Mouse (Mus musculus) forebrain, embryonic 12.5 days (tissue): Measurements from ENCODE around the gene Farp2. TPM values are rescaled to one million over a fixed set of nuclear protein-coding genes. Genes with fewer than 3 reads are reported as not detected.
A peak's percentile ranks its signal among the peaks of the same experiment; 100 is the strongest.
"Not testable (repeated sequence)": the region's sequence is repeated elsewhere in the genome, so short reads cannot be mapped to it uniquely, and the experiment has no call there.

ENCODE experiments used
- ATAC-seq: fragments of 200-750 bp; cut with Nextera tagmentation; 2 replicates; pipeline ENCODE4 v1.8.0; 2017; ENCODE audit warnings: moderate TSS enrichment; ENCODE audit not compliant: low FRiP score
- H3K27ac ChIP-seq: fragments of 300-500 bp; sonication (generic); 2 replicates; pipeline ENCODE4 v1.5.1; 2016; ENCODE audit warnings: mild to moderate bottlenecking
- H3K27me3 ChIP-seq: fragments of 300-500 bp; sonication (generic); 2 replicates; pipeline ENCODE4 v1.6.1; 2016; ENCODE audit warnings: mild to moderate bottlenecking
- H3K36me3 ChIP-seq: fragments of 300-500 bp; sonication (generic); replicated peaks from 2 replicates; pipeline ENCODE4 v1.6.1; 2016; ENCODE audit warnings: mild to moderate bottlenecking
- H3K4me1 ChIP-seq: fragments of 300-500 bp; sonication (generic); 2 replicates; pipeline ENCODE4 v1.6.1; 2016
- H3K4me2 ChIP-seq: fragments of 300-500 bp; sonication (generic); 2 replicates; pipeline ENCODE4 v1.6.1; 2016; ENCODE audit warnings: mild to moderate bottlenecking, moderate library complexity
- H3K4me3 ChIP-seq: fragments of 300-500 bp; sonication (generic); replicated peaks from 2 replicates; pipeline ENCODE4 v1.5.1; 2016; ENCODE audit warnings: mild to moderate bottlenecking
- H3K9ac ChIP-seq: fragments of 300-500 bp; sonication (generic); 2 replicates; pipeline ENCODE4 v1.6.1; 2016; ENCODE audit warnings: mild to moderate bottlenecking
- H3K9me3 ChIP-seq: fragments of 300-500 bp; sonication (generic); 2 replicates; pipeline ENCODE4 v1.6.1; 2016
- WGBS: fragments of 180-500 bp; shearing (Covaris S2); methylation state at CpG from one replicate; pipeline ENCODE4 v1.1.7; 2016; 5-methylcytosine and 5-hydroxymethylcytosine counted together
- polyA plus RNA-seq: library from polyadenylated mRNA; unstranded; fragments of >200 nt; fragmentation: Nextera tagmentation; extraction: Ambion mirVana; gene quantifications from 2 replicates; pipeline ENCODE4 v1.2.1, GENCODE M21; 2016

The Farp2 gene
- polyA plus RNA-seq, 1 experiment from 2014 or later, result 4.6 TPM

DNA sequence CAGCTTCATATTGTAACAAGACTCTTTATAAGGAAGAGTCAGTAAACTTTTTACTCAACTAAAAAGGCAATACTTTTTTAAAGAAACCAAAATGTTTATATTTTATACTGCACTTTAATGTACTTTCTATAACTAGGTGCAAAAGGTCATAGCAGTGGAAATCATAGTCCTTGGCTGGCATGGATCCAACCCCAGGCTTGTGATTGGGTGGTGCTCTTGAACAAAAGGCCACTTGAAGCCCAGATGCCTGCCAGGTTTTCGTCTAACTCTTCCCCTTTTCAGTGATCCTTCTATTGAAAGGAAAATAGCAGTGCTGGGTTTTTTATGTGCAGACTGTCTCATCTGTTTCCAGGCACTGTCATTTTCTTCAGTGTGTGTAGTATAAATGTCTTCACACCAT is 3.3 kb upstream of the Farp2 start:
- H3K36me3 ChIP-seq, result peaks cover 24% of the 10 kb centered on the region
- H3K4me2 ChIP-seq, H3K4me3 ChIP-seq, H3K27ac ChIP-seq, ATAC-seq, H3K9ac ChIP-seq, H3K9me3 ChIP-seq, H3K27me3 ChIP-seq: not testable (repeated sequence)
- peaks cover 17% of the 10 kb centered on the region for H3K4me1 ChIP-seq
- 43% methylated on average over 1 of the region's 1 CpGs for WGBS

DNA sequence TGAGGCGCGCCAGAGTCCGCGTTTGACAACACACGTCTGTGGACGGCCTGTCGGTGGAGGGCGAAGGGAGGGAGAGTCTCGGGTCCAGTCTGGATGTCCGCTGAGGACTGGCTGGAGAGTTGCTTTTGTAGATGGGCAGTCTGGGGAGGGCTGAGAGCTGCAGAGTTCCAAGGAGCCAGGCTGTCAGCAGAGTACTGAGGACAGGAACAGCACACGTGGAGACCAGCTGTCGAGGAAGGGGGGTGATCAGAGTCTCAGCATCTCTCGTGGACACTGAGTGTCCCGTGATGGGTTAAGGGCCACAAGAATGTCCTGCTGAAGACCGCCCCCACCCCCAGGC is 442 bp downstream of the Farp2 start:
- Histone ChIP-seq H3K36me3 (peaks cover 8% of the 10 kb centered on the region), H3K9me3 (no peaks in the 10 kb centered on the region), H3K27ac (0 out of 2 replicates have a peak overlapping the region, but pooled peaks have one; percentile 56), H3K4me2 (peak overlapping the region; percentile 91), H3K4me3 (peak overlapping the region; percentile 75), H3K9ac (peak overlapping the region; percentile 77), H3K27me3 (no peaks in the 10 kb centered on the region), H3K4me1 (peaks cover 17% of the 10 kb centered on the region)
- peak; percentile 66 for ATAC-seq
- WGBS, result 1% methylated on average over 15 of the region's 15 CpGs

DNA sequence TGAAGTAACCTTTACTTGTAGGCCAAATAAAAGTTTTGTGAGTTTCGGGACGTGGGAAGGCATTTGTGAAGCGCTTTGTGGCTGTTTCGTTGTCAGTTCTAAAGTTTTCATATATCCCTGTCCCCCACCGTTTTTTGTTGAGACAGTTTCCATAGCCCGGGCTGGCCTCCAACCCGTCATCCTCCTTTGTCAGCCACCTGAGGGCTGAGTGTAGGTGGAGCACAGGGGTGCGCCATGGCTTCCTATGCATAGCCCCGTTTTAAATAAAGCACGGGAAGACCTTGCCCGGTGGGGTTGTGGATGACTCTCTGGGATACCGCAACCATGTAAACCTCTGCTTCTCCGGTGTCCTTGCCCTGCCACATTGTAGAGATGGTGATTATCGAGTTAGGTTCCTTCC is 1.3 kb downstream of the Farp2 start:
- no peak for ATAC-seq
- H3K27me3 ChIP-seq, result no peaks in the 10 kb centered on the region
- H3K36me3 ChIP-seq, result peaks cover 4% of the 10 kb centered on the region
- no peaks in the 10 kb centered on the region for H3K9me3 ChIP-seq
- 82% methylated on average over 14 of the region's 14 CpGs for WGBS
- no peak overlapping the region for H3K9ac ChIP-seq
- H3K27ac ChIP-seq, result no peak overlapping the region
- H3K4me1 ChIP-seq, result peaks cover 17% of the 10 kb centered on the region
- no peak overlapping the region for H3K4me3 ChIP-seq
- no peak overlapping the region for H3K4me2 ChIP-seq

DNA sequence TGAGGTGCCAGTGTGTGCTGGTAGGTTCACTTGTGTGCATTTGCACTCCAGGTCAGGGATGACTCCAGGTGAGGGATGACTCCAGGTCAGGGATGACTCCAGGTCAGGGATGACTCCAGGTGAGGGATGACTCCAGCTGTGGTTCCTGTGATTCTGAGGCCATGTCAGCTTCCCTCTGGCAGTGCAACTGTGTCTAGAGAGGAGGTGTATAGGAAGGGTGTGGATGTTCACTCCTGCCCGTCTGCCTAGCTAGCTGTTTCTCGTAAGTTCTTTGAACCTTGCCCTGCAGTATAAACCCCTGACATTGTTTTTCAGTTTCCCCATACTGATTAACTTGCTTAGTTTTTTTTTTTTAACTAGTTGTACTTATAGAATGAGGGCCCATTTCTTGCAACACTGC is 9.6 kb downstream of the Farp2 start:
- Histone ChIP-seq H3K4me1 (no peaks in the 10 kb centered on the region), H3K4me3 (no peak overlapping the region), H3K27ac (no peak overlapping the region), H3K9me3 (no peaks in the 10 kb centered on the region), H3K36me3 (no peaks in the 10 kb centered on the region), H3K9ac (no peak overlapping the region), H3K4me2 (no peak overlapping the region), H3K27me3 (no peaks in the 10 kb centered on the region)
- 93% methylated on average over 2 of the region's 2 CpGs for WGBS
- no peak for ATAC-seq

DNA sequence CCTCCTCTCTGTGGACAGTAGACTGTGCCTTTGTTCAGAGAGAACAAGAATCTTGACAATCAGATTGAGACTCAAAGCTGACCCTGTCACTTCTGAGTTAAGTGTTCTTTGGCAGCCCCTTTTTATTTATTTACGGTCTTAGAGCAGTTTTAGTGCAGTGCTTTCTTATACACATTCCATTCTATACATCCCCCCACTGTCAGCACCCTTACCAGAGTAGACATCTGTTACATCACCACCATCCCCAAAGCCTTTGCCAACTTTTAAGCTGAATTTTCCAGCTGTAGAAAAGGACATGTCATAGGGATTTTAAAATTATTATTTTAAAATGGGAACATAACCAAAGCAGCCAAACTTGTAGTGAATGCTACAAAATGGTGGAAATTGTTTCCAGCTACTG is 10.4 kb downstream of the Farp2 start:
- WGBS, result 97% methylated on average over 1 of the region's 1 CpGs
- H3K4me2 ChIP-seq, result no peak overlapping the region
- no peak overlapping the region for H3K27ac ChIP-seq
- H3K4me1 ChIP-seq, result no peaks in the 10 kb centered on the region
- no peak for ATAC-seq
- H3K4me3 ChIP-seq, result no peak overlapping the region
- H3K9ac ChIP-seq, result no peak overlapping the region
- no peaks in the 10 kb centered on the region for H3K27me3 ChIP-seq
- H3K36me3 ChIP-seq, result no peaks in the 10 kb centered on the region
- H3K9me3 ChIP-seq, result no peaks in the 10 kb centered on the region

DNA sequence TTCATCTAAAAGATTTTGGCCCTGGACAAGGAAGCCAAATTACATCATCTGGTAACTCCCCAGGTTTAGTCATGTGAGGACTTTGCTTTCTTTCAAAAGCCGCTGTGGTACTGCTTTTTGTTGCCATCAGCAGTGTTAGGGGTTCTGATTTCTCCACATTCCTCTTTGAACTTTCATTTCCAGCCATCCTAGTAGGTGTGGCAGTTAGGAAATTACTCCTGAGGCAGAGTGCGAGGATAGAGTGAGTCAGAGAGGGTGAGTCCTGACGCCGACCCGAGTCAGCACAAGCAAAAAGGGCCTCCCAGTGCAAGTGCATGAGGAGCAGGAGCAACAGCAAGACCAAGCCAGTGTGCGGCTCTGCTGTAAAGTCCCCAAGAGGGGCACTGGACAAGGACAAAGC is 17.9 kb downstream of the Farp2 start:
- Histone ChIP-seq H3K4me1 (no peaks in the 10 kb centered on the region), H3K4me3 (no peak overlapping the region), H3K4me2 (no peak overlapping the region), H3K27ac (no peak overlapping the region), H3K9me3 (no peaks in the 10 kb centered on the region), H3K36me3 (peaks cover 3% of the 10 kb centered on the region; the same call in 1 of the 2 replicates), H3K27me3 (no peaks in the 10 kb centered on the region), H3K9ac (no peak overlapping the region)
- WGBS, result 87% methylated on average over 6 of the region's 6 CpGs
- no peak for ATAC-seq

DNA sequence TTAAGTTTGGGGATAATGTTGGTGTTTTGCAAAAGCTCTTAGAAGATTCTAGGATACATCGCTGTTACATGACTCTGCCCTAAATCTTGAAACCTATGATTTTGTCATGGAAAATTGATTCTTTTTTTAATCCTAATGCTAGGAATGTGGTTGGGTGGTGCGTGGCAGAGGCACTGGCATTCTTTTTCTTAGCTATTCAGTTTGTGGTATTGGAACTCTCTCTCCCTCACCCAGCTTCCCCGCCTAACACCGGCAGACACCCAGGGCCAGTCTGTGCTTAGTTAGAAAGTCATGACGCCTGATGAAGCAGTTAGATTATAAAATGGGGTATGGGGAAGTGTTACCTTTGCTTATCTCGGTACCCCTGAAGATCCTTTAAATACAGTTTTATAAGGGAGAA is 25.3 kb downstream of the Farp2 start:
- Histone ChIP-seq H3K9me3 (no peaks in the 10 kb centered on the region), H3K4me2 (no peak overlapping the region), H3K36me3 (no peaks in the 10 kb centered on the region), H3K27me3 (no peaks in the 10 kb centered on the region), H3K9ac (no peak overlapping the region), H3K27ac (no peak overlapping the region), H3K4me3 (no peak overlapping the region), H3K4me1 (no peaks in the 10 kb centered on the region)
- no peak for ATAC-seq
- 90% methylated on average over 6 of the region's 6 CpGs for WGBS

DNA sequence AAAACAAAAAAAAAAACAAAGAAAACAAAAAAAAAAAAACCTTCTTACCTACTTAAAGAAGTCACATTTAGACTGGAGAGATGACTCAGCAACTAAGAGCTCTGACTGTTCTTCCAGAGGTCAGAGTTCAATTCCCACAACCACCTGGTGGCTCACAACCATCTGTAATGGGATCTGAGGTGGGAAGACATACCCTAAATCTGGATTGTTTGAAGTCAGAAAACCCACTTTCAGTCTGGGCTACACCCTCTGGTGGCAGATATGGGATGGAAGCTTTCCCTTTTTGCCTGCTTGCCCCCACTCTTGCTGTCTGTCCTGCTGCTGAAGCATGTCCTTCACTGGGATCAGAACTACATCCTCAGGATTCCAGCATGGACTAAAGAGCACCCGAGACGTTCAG is 31.3 kb downstream of the Farp2 start:
- H3K4me1 ChIP-seq, result no peaks in the 10 kb centered on the region
- H3K36me3 ChIP-seq, result no peaks in the 10 kb centered on the region
- 79% methylated on average over 2 of the region's 2 CpGs for WGBS
- H3K9ac ChIP-seq, result no peak overlapping the region
- no peak overlapping the region for H3K4me2 ChIP-seq
- ATAC-seq, result no peak
- no peak overlapping the region for H3K27ac ChIP-seq
- no peak overlapping the region for H3K4me3 ChIP-seq
- H3K9me3 ChIP-seq, result no peaks in the 10 kb centered on the region
- no peaks in the 10 kb centered on the region for H3K27me3 ChIP-seq

DNA sequence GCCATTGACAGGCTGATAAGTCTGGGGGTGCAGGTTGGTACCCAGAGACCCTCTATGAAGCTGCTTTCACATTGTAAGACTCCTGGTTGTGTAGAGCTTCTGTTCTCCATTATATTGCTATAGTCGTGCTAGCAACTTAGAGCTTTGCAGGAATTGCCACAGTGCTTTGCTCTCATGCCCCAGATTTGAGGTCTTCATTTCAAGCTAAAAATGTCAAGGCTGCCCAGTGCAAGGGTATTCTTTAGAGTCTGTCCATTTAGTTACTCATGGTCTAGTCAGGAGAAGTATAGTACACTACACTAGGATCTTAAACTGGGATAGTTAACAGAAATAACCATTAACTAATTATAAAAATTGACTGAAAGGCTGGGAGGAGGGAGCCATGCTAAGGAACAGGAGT is 35.4 kb downstream of the Farp2 start:
- Histone ChIP-seq H3K9me3 (no peaks in the 10 kb centered on the region), H3K27me3 (no peaks in the 10 kb centered on the region), H3K4me2 (no peak overlapping the region), H3K27ac (no peak overlapping the region), H3K9ac (no peak overlapping the region), H3K4me1 (peaks cover 3% of the 10 kb centered on the region; the same call in 1 of the 2 replicates), H3K36me3 (no peaks in the 10 kb centered on the region), H3K4me3 (no peak overlapping the region)
- WGBS, result 94% methylated on average over 1 of the region's 1 CpGs
- no peak for ATAC-seq

DNA sequence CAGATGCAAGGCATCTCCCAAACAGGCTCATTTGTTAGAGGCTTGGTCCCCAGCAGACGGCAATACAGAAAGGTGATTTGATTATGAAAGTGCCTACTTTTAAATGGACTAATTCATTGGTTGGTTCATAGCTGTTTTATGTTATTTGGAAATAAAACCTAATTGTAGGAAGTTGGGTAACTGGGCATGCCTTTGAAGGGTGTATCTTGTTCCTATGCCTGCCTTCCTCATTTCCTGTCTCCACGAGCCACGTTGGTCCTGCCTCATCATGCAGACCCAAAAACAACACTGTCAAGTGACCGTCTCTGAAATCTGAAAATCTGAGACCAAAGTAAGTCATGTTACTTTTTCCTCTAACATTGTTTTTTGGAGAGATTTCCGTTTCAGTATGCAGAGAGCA is 39.5 kb downstream of the Farp2 start:
- H3K4me1 ChIP-seq, result peaks cover 3% of the 10 kb centered on the region; the same call in 1 of the 2 replicates
- no peaks in the 10 kb centered on the region for H3K9me3 ChIP-seq
- 88% methylated on average over 5 of the region's 5 CpGs for WGBS
- no peak overlapping the region for H3K27ac ChIP-seq
- no peak overlapping the region for H3K9ac ChIP-seq
- H3K27me3 ChIP-seq, result no peaks in the 10 kb centered on the region
- no peaks in the 10 kb centered on the region for H3K36me3 ChIP-seq
- no peak overlapping the region for H3K4me3 ChIP-seq
- no peak for ATAC-seq
- no peak overlapping the region for H3K4me2 ChIP-seq

DNA sequence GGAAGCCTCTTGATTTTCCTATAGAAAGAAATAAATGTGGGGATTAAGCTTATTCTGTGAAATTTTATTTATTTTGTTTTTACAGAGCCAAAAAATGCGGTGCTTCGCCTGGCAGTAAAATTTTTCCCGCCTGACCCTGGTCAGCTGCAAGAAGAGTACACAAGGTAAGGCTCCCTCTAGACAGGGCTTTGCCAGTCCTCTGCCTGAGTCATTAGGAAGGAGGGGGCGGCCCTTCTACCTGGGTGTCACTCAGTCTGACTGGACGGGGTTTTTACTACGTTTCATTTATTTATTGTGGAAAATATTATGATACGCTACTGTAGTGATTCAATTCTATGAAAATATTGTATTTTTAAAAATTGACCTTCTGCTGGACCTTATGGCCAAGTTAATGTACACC is 51.3 kb downstream of the Farp2 start:
- ATAC-seq, result no peak
- no peaks in the 10 kb centered on the region for H3K36me3 ChIP-seq
- 90% methylated on average over 7 of the region's 7 CpGs for WGBS

DNA sequence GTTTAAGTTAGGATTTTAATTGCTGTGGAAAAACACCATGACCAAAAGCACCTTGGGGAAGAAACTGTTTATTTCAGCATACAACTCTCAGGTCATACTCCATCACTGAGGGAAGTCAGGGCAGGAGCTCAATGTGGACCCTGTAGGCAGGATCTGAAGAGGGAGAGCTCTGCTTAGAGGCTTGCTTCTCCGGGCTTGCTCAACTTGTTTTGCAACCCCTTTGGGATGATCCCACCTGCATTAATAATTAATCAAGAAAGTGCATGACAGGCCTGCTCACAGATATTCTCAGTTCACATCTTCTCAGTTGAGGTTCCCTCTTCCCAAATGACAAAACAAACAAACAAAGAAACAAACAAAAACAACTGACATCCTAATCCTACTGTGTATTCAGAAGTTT is 51.8 kb downstream of the Farp2 start:
- WGBS, result 80% methylated on average over 1 of the region's 1 CpGs
- H3K4me1 ChIP-seq, result no peaks in the 10 kb centered on the region
- H3K9ac ChIP-seq, result no peak overlapping the region
- H3K4me2 ChIP-seq, result no peak overlapping the region
- no peaks in the 10 kb centered on the region for H3K27me3 ChIP-seq
- H3K27ac ChIP-seq, result no peak overlapping the region
- no peaks in the 10 kb centered on the region for H3K36me3 ChIP-seq
- H3K9me3 ChIP-seq, result no peaks in the 10 kb centered on the region
- H3K4me3 ChIP-seq, result no peak overlapping the region
- ATAC-seq, result no peak

More for the DNA sequence above, 51.3 kb downstream of the Farp2 start:
- H3K27me3 ChIP-seq, result no peaks in the 10 kb centered on the region
- H3K4me2 ChIP-seq, result no peak overlapping the region
- no peak overlapping the region for H3K27ac ChIP-seq
- H3K9me3 ChIP-seq, result no peaks in the 10 kb centered on the region
- no peaks in the 10 kb centered on the region for H3K4me1 ChIP-seq
- H3K9ac ChIP-seq, result no peak overlapping the region
- no peak overlapping the region for H3K4me3 ChIP-seq

DNA sequence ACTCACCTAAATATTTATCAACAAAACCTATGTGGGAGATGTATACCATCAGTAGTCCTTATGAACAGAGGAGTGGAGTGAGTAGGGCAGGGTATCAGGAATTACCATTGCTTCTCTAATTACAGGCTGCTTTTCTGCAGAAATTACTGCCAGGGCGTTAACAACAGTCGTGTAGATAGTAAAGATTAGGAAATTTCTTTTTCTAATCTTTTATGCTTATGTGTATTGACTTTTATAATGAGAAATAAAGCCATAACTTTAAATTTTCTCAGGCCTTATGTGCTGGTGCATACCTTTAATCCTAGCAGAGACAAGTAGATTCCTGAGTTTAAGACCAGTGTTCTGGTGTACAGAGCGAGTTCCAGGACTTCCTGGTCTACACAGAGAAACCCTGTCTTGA is 52.9 kb downstream of the Farp2 start:
- no peak for ATAC-seq
- Histone ChIP-seq H3K4me3 (no peak overlapping the region), H3K36me3 (no peaks in the 10 kb centered on the region), H3K9ac (no peak overlapping the region), H3K27me3 (no peaks in the 10 kb centered on the region), H3K4me2 (no peak overlapping the region), H3K27ac (no peak overlapping the region), H3K9me3 (no peaks in the 10 kb centered on the region), H3K4me1 (no peaks in the 10 kb centered on the region)
- 88% methylated on average over 3 of the region's 3 CpGs for WGBS

DNA sequence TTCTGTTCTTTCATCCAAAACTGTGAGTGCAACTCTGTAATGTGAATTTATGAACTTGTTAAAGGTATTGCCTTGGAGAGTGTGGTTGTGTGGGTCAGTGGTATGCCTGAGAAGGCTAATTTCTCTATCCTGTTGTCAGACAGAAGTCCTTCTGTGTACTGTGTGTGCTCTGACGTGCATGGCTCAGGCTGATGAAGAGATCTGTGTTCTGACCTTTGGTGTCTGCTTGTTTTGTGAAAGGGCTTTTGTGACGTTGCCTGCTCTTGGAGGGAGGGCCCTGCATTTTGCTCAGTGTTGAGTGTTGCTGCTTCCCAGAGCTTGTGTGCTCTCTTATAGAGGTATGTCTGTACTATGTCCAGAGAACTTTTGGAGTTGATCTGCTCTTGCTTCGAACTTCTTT is 55.1 kb downstream of the Farp2 start:
- no peaks in the 10 kb centered on the region for H3K36me3 ChIP-seq
- 61% methylated on average over 3 of the region's 3 CpGs for WGBS
- H3K9ac ChIP-seq, result no peak overlapping the region
- H3K27ac ChIP-seq, result no peak overlapping the region
- H3K9me3 ChIP-seq, result no peaks in the 10 kb centered on the region
- H3K4me2 ChIP-seq, result no peak overlapping the region
- H3K4me1 ChIP-seq, result no peaks in the 10 kb centered on the region
- no peak for ATAC-seq
- H3K27me3 ChIP-seq, result no peaks in the 10 kb centered on the region
- no peak overlapping the region for H3K4me3 ChIP-seq
